Mouse (Mus musculus) liver, postnatal 0 days (tissue): ENCODE measurements around the gene Nwd2. TPM values are rescaled to one million over a fixed set of nuclear protein-coding genes. Genes with fewer than 3 reads are reported as not detected.
A peak's percentile ranks its signal among the peaks of the same experiment; 100 is the strongest.

Source experiments
- ATAC-seq: fragments of 200-750 bp; cut with Nextera tagmentation; 2 replicates; pipeline ENCODE4 v1.8.0; 2017; ENCODE audit warnings: mild to moderate bottlenecking, moderate library complexity
- DNase-seq: peaks from one replicate; pipeline ENCODE4 v3.0.0-alpha.2; 2016
- H3K27ac ChIP-seq: fragments of 300-500 bp; sonication (generic); 2 replicates; pipeline ENCODE4 v1.5.1; 2014; ENCODE audit warnings: antibody characterized with exemption, moderate library complexity, mild to moderate bottlenecking, low read depth
- H3K27me3 ChIP-seq: fragments of 300-500 bp; sonication (generic); 2 replicates; pipeline ENCODE4 v1.6.1; 2014; ENCODE audit warnings: low read length, control low read depth, mixed read lengths; ENCODE audit not compliant: insufficient read depth
- H3K36me3 ChIP-seq: fragments of 300-500 bp; sonication (generic); replicated peaks from 2 replicates; pipeline ENCODE4 v1.6.1; 2014; ENCODE audit warnings: mild to moderate bottlenecking, control low read depth, low read length, moderate library complexity, mixed read lengths; ENCODE audit not compliant: insufficient read depth
- H3K4me1 ChIP-seq: fragments of 300-500 bp; sonication (generic); 2 replicates; pipeline ENCODE4 v1.6.1; 2014; ENCODE audit warnings: antibody characterized with exemption, mild to moderate bottlenecking, control low read depth; ENCODE audit not compliant: insufficient read depth
- H3K4me2 ChIP-seq: fragments of 300-500 bp; sonication (generic); 2 replicates; pipeline ENCODE4 v1.6.1; 2014; ENCODE audit warnings: low read depth, mild to moderate bottlenecking, low read length, moderate library complexity, mixed read lengths
- H3K4me3 ChIP-seq: fragments of 300-500 bp; sonication (generic); 2 replicates; pipeline ENCODE4 v1.5.1; 2014; ENCODE audit warnings: low read depth, low read length
- H3K9ac ChIP-seq: fragments of 300-500 bp; sonication (generic); replicated peaks from 2 replicates; pipeline ENCODE4 v1.6.1; 2014; ENCODE audit warnings: mild to moderate bottlenecking, moderate library complexity
- H3K9me3 ChIP-seq: fragments of 300-500 bp; sonication (generic); 2 replicates; pipeline ENCODE4 v1.6.1; 2016; ENCODE audit warnings: mild to moderate bottlenecking, control low read depth, low read length, mixed read lengths
- CTCF ChIP-seq: sonication (generic); IDR thresholded peaks from 2 replicates; pipeline ENCODE4 v1.5.1; 2016; ENCODE audit warnings: antibody characterized with exemption, low read depth
- EP300 ChIP-seq: IDR thresholded peaks from 2 replicates; pipeline ENCODE4 v1.6.1; 2016; ENCODE audit warnings: antibody characterized with exemption, low read depth, mild to moderate bottlenecking
- WGBS: fragments of 180-500 bp; shearing (Covaris S2); extraction: QIAGEN DNeasy Blood & Tissue Kit; methylation state at CpG from one replicate; pipeline ENCODE4 v1.1.7; 2014; ENCODE audit not compliant: insufficient replicate concordance; 5-methylcytosine and 5-hydroxymethylcytosine counted together
- polyA plus RNA-seq: library from polyadenylated mRNA; unstranded; fragments of >200 nt; fragmentation: Nextera tagmentation; extraction: Ambion mirVana; gene quantifications from 2 replicates; pipeline ENCODE4 v1.2.1, GENCODE M21; 2015

Nwd2 gene
- polyA plus RNA-seq, 1 experiment from 2014 or later: 0.06 TPM

DNA sequence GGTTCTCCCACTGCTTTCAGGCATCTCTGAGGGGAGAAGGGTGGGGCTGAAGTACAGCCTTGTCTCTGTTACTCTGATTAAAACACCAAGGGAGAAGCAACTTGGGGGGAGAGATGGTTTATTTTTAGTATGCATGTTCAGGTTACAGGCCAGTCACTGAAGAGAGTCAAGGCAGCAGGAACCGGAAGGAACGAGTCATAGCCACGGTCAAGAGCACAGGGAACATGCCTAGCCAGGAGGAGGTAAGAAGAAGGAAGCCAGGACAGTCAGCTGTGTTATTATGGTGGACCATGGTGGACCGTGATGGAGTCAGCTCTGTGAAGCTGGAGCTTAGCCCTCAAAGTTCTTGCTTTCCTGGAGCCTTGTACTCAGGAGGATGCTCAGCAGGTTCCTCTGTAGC is 119.3 kb downstream of the Nwd2 start:
- WGBS: 47% methylated on average over 4 of the region's 4 CpGs
- Histone ChIP-seq H3K4me1 (no peaks in the 10 kb centered on the region), H3K4me2 (no peak overlapping the region), H3K4me3 (no peak overlapping the region), H3K9ac (no peak overlapping the region), H3K9me3 (no peaks in the 10 kb centered on the region), H3K36me3 (no peaks in the 10 kb centered on the region), H3K27ac (no peak overlapping the region), H3K27me3 (no peaks in the 10 kb centered on the region)
- ATAC-seq: no peak
- no peak for DNase-seq
- no peak for TF ChIP-seq CTCF

DNA sequence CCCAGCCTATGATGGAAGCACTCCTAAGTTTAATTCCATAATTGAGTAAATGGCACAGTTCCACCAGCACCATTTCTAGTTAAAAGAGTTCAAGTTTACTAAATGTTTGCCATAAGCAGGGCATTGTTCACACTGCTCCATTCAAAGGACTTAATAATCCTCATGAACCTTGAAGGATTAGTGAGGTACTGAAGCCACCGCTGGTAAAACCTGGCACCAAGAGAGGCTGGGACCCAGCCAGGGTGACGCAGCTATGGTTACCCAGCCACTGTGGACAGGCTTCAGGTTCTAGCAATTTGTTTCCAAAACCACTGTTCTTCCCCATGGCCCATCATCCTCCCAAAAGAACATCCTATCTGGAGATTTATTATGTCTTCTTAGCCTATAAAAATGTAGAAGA is 124.1 kb downstream of the Nwd2 start:
- H3K4me2 ChIP-seq: no peak overlapping the region
- no peak overlapping the region for H3K27ac ChIP-seq
- H3K4me3 ChIP-seq: no peak overlapping the region
- no peak for TF ChIP-seq EP300
- TF ChIP-seq CTCF: no peak
- DNase-seq: no peak
- no peaks in the 10 kb centered on the region for H3K27me3 ChIP-seq
- no peak for ATAC-seq
- no peaks in the 10 kb centered on the region for H3K36me3 ChIP-seq
- no peak overlapping the region for H3K9ac ChIP-seq
- H3K9me3 ChIP-seq: no peaks in the 10 kb centered on the region
- no peaks in the 10 kb centered on the region for H3K4me1 ChIP-seq
- 64% methylated on average over 2 of the region's 2 CpGs for WGBS

DNA sequence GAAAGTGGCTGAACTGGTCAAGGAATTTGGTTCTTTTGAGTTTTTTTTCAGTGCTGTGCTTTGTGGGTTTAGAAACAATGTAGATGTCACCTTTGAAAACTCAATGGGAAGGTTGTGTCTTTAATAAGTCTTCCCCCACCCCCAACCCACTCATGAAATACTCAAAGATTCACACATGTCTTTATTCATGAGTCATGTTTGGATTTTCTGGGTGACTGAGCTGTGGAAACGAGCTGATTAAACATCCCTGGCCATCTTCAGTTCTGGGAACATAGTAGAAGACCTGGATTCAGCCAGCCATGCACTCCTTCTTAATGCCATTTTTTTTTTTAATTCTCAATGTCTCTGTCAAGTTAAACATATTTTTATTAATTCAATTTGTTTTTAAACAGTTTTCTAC is 124.7 kb downstream of the Nwd2 start:
- ATAC-seq (no peak), DNase-seq (no peak)
- Histone ChIP-seq H3K4me3 (no peak overlapping the region), H3K36me3 (no peaks in the 10 kb centered on the region), H3K9me3 (no peaks in the 10 kb centered on the region), H3K9ac (no peak overlapping the region), H3K4me2 (no peak overlapping the region), H3K4me1 (no peaks in the 10 kb centered on the region), H3K27me3 (no peaks in the 10 kb centered on the region), H3K27ac (no peak overlapping the region)
- 70% methylated on average over 1 of the region's 1 CpGs for WGBS
- TF ChIP-seq EP300 (no peak), CTCF (no peak)

DNA sequence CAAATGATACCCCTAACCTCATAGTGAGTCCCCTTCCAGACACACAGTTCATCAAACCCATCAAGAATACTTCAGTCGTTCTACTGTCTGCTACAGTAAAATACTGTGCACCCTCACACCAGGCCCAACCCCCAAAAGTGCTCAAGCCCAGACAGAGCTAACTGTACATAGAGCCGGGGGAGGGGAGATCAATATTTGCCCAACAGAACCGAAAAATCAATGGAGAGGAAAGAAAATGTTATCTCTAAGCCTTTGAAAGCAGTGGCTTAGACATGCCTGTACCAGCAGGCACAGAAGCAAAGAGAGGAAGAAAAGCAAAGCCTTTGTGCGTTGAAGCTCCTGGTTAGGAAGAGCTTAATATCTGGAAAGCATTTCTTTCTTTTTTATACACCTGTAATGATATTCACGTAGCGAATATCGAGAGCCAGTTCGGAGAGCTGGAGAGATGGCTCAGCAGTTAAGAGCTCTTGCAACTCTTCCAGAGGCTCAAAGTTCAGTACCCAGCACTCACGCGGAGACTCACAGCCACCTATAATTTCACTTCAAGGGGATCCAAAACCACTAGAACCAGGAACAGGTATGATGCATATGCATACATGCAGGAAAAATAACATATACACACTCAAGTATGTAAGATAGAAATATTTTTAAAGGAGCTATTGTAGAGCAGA is 139.4 kb downstream of the Nwd2 start:
- Histone ChIP-seq H3K9me3 (no peaks in the 10 kb centered on the region), H3K27me3 (no peaks in the 10 kb centered on the region), H3K9ac (no peak overlapping the region), H3K4me3 (no peak overlapping the region), H3K36me3 (no peaks in the 10 kb centered on the region), H3K27ac (peak overlapping the region; percentile 48; the same call in 1 of the 2 replicates), H3K4me1 (no peaks in the 10 kb centered on the region), H3K4me2 (peak overlapping the region; percentile 52)
- 52% methylated on average over 10 of the region's 10 CpGs for WGBS
- ATAC-seq: peak; percentile 70
- no peak for TF ChIP-seq EP300
- TF ChIP-seq CTCF: no peak
- peak; percentile 27 for DNase-seq

DNA sequence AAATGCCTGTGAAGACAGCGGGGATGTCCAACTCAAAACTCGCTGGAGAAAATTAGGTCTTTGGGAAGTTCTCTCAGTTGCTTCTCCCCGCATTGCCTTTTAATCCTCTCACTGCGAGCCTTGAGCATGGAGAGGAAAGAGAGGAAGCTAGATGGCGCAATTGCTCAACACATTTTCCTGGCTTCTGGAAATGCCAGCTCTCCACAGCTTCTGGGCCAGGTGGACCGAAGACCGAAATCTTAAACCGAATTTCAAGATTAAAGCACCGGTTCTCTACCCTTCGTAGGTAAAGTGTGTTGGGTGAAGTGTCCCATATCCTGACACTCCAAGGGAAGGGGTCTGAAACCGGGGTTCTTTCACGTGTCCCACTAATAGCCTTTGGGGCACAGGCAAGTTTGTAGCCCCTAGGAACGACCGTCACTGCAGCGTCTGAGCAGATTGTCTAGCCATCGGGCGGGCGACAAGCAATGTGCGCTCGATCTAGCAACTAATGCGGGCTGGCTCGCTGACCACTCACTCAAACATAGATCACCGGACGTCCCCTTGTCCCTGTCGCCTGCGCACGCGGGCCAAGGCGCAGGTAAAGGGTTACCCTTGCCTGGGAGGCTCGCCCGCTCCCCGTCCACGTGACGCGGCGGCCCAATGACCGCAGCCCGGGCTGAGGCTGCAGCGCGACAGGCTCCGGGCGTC is 163.1 kb downstream of the Nwd2 start, which contains the start of gene 0610040J01Rik:
Gene 0610040J01Rik, plus strand, starts transcription at position 545 of the 690 bp plus-strand sequence.
- H3K4me1 ChIP-seq: peaks cover 13% of the 10 kb centered on the region
- H3K4me2 ChIP-seq: peak within 1 kb of the TSS; percentile 94
- no peaks in the 10 kb centered on the region for H3K36me3 ChIP-seq
- H3K9me3 ChIP-seq: no peaks in the 10 kb centered on the region
- no peaks in the 10 kb centered on the region for H3K27me3 ChIP-seq
- H3K9ac ChIP-seq: peak within 1 kb of the TSS; percentile 63
- H3K4me3 ChIP-seq: peak within 1 kb of the TSS; percentile 61
- peak; percentile 97 for ATAC-seq
- DNase-seq: peak; percentile 80
- WGBS: 2% methylated on average over 41 of the region's 42 CpGs
- TF ChIP-seq EP300 (0 out of 2 replicates have a peak, but pooled peaks have one; percentile 4), CTCF (peak; percentile 90)
- H3K27ac ChIP-seq: peak within 1 kb of the TSS; percentile 84

DNA sequence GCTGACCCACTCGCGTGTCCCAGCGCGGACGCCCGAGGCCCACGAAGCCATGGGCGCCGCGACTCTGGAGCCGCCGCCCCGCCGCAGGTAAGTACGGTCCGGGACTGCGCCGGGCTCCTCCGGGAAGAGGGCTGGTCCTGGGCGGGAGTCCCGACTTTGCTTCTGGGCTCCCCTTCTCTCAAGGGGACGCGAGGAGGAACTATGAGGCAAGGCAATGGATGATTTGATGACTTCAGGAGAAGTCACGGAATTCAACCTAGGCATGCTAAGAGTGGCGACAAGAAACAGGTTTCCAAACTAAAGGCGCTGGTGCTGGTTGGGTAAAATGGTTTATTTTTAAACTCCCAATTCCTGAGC is 163.6 kb downstream of the Nwd2 start:
- no peak for ATAC-seq
- WGBS: 1% methylated on average over 26 of the region's 26 CpGs
- TF ChIP-seq CTCF (no peak), EP300 (no peak)

More for the DNA sequence above, 163.6 kb downstream of the Nwd2 start:
- Histone ChIP-seq H3K27me3 (no peaks in the 10 kb centered on the region), H3K9me3 (no peaks in the 10 kb centered on the region), H3K9ac (peak overlapping the region; percentile 63), H3K4me2 (peak overlapping the region; percentile 94), H3K27ac (peak overlapping the region; percentile 84), H3K36me3 (no peaks in the 10 kb centered on the region), H3K4me1 (peaks cover 17% of the 10 kb centered on the region), H3K4me3 (peak overlapping the region; percentile 61)
- no peak for DNase-seq
